Mouse (Mus musculus): ENCODE results near the gene Emx1. TPM values are rescaled to one million over a fixed set of nuclear protein-coding genes. Genes with fewer than 3 reads are reported as not detected.
A peak's percentile ranks its signal among the peaks of the same experiment; 100 is the strongest.
"Not testable (repeated sequence)": the region's sequence is repeated elsewhere in the genome, so short reads cannot be mapped to it uniquely, and the experiment has no call there.

The Emx1 gene
- polyA plus RNA-seq, 1 experiment from 2014 or later: 1.4 TPM

DNA sequence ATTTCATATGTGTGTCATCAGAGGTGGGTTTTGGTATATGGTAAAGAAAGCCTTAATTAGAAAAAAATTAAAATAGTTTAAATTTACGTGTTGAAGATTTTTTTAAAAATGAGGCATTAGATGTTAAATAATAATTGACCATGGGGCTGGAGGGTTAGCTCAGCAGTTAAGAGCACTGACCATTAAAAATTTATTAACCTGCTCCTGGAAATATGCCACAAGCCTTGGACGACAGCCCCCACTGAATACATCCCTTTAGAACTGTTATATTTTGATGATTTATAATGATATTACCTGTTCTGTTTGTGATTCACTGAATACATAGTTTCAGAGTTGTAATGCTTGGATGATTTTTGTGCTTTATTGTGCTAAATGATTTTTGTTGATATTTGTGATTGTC is 30.7 kb upstream of the Emx1 start:
- not testable (repeated sequence) for H3K9me3 ChIP-seq (ENCODE audit: control insufficient read depth, low read length); H3K27me3 ChIP-seq (ENCODE audit: control insufficient read depth, insufficient read depth, low read length); H3K9ac ChIP-seq (ENCODE audit: low read length); H3K4me1 ChIP-seq (ENCODE audit: control insufficient read depth, insufficient read depth, low read length); H3K36me3 ChIP-seq (ENCODE audit: control insufficient read depth, insufficient read depth, low read length); DNase-seq (ENCODE audit: low spot score); ATAC-seq (ENCODE audit: insufficient number of reproducible peaks, low FRiP score, low TSS enrichment, low read depth); H3K4me2 ChIP-seq (ENCODE audit: low read depth, severe bottlenecking); H3K27ac ChIP-seq (replicated peaks; ENCODE audit: low read depth, low read length); H3K4me3 ChIP-seq (ENCODE audit: low read depth, low read length)
- WGBS: 77% methylated on average over 2 of the region's 2 CpGs

DNA sequence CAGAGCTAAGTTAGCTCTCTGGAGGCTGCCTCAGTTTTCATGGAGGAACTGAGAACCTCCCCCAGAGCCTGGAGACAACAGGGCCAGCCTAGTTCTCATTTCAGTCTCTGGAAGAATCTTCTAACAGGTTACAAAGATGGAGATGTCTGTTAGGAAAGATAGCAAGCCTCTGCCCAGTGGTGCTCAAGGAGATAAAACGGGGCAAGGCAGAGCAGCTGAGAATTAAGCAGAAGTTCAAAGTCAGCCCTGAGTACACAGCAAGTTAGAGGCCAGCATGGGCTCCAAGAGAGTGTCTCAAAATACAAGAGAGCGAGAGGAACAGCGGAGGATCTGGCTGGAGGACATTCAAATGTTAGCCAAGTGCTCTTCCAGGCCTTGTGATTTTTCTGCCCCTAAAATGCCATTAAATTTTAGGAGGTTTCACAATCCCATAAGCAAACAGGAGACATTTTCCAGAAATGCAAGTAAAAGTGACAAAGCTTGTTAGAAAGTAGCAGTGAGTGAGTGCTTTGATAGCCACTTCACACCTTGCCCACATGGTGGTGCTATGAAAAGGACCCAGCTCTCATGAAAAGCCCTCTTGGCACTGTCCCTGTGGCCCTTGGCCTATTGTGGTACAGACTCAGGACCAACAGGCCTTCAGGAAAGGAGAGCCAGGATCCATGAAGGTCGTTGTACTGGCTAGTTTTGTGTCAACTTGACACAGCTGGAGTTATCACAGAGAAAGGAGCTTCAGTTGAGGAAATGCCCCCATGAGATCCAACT is 29.0 kb upstream of the Emx1 start:
- ATAC-seq (ENCODE audit: insufficient number of reproducible peaks, low FRiP score, low TSS enrichment, low read depth); H3K4me3 ChIP-seq (ENCODE audit: low read depth, low read length); H3K27ac ChIP-seq (replicated peaks; ENCODE audit: low read depth, low read length); DNase-seq (ENCODE audit: low spot score); H3K9me3 ChIP-seq (ENCODE audit: control insufficient read depth, low read length); H3K27me3 ChIP-seq (ENCODE audit: control insufficient read depth, insufficient read depth, low read length); H3K9ac ChIP-seq (ENCODE audit: low read length); H3K4me2 ChIP-seq (ENCODE audit: low read depth, severe bottlenecking); H3K36me3 ChIP-seq (ENCODE audit: control insufficient read depth, insufficient read depth, low read length); H3K4me1 ChIP-seq (ENCODE audit: control insufficient read depth, insufficient read depth, low read length): not testable (repeated sequence)
- 72% methylated on average over 4 of the region's 4 CpGs for WGBS

DNA sequence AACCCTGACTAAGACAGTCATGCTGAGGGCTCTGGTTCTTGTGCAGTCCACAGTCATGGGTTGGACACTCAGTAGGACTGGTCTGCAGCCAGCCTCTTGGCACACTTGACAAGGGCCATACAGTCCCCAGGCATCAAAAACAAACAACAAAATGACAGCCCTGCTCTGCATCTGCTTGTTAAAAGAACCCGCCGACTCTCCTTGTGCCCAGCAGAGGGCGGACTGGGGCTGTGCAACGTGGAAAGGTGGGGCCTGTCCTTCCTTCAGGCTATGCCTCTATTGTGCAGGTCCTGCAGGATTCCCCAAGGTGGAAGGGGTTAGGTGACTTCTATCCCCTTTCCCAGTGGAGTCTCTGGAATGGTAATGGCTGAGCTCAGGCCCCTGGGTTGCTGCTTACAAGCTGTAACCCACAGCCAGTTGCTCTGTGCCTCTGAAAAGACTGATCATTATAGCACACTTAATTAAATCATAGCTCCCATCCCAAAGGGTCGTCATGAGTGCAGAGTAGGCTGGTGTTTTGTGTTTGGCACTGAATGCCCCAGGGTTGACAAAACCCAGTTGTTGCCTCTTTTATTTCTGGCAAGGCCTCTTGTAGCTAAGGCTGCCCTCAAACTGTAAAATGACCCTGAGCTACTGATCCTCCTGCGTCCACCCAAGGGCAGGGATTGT is 28.0 kb upstream of the Emx1 start:
- H3K9ac ChIP-seq (ENCODE audit: low read length); H3K36me3 ChIP-seq (ENCODE audit: control insufficient read depth, insufficient read depth, low read length); H3K4me1 ChIP-seq (ENCODE audit: control insufficient read depth, insufficient read depth, low read length); H3K27me3 ChIP-seq (ENCODE audit: control insufficient read depth, insufficient read depth, low read length); H3K4me2 ChIP-seq (ENCODE audit: low read depth, severe bottlenecking); H3K9me3 ChIP-seq (ENCODE audit: control insufficient read depth, low read length); H3K27ac ChIP-seq (replicated peaks; ENCODE audit: low read depth, low read length); H3K4me3 ChIP-seq (ENCODE audit: low read depth, low read length); ATAC-seq (ENCODE audit: insufficient number of reproducible peaks, low FRiP score, low TSS enrichment, low read depth): not testable (repeated sequence)
- WGBS: 26% methylated on average over 6 of the region's 6 CpGs
- DNase-seq (ENCODE audit: low spot score): peak; percentile 71

DNA sequence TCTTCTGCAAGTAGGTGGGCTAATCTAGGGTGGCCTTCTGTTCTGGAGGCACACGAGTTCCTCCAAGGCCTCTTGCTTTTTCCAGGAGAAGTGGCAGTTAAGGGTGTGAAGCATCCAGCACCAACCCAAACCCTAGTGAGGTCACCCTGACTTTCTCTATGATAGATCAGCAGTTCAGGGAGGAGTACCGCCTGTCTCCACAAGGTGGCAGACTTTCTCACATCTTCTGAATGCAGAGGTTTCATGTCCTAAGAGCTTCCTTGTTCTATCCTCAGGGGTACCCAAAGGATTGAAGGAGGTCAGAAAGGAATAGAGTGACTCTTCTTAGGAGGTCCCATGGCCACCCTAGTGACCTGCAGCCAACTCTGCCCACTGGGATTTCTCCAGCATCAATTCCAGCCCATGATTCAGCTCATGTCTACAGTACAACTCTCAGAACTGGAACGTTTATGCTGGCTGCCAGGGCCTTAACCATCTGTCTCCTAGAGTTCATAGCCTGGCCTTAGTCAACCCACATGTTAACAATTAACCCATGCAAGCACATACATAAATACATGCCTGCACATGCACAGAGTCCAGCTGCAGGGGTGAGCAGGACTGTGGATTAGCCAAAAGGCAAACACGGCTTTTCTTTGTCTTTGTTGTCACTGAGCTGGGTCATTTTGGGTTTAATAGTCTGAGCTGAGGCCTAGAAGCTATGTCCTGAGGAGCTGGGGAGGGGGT is 26.9 kb upstream of the Emx1 start:
- DNase-seq (ENCODE audit: low spot score) (peak; percentile 86), ATAC-seq (ENCODE audit: insufficient number of reproducible peaks, low FRiP score, low TSS enrichment, low read depth) (no peak; the same call in 1 of the 2 replicates)
- Histone ChIP-seq H3K27ac (replicated peaks; ENCODE audit: low read depth, low read length) (no peak overlapping the region), H3K9ac (ENCODE audit: low read length) (no peak overlapping the region), H3K4me1 (ENCODE audit: control insufficient read depth, insufficient read depth, low read length) (no peaks in the 10 kb centered on the region; the same call in 1 of the 2 replicates), H3K4me2 (ENCODE audit: low read depth, severe bottlenecking) (no peak overlapping the region), H3K4me3 (ENCODE audit: low read depth, low read length) (no peak overlapping the region), H3K36me3 (ENCODE audit: control insufficient read depth, insufficient read depth, low read length) (no peaks in the 10 kb centered on the region), H3K9me3 (ENCODE audit: control insufficient read depth, low read length) (no peaks in the 10 kb centered on the region), H3K27me3 (ENCODE audit: control insufficient read depth, insufficient read depth, low read length) (no peaks in the 10 kb centered on the region)
- WGBS: 43% methylated on average over 4 of the region's 4 CpGs

DNA sequence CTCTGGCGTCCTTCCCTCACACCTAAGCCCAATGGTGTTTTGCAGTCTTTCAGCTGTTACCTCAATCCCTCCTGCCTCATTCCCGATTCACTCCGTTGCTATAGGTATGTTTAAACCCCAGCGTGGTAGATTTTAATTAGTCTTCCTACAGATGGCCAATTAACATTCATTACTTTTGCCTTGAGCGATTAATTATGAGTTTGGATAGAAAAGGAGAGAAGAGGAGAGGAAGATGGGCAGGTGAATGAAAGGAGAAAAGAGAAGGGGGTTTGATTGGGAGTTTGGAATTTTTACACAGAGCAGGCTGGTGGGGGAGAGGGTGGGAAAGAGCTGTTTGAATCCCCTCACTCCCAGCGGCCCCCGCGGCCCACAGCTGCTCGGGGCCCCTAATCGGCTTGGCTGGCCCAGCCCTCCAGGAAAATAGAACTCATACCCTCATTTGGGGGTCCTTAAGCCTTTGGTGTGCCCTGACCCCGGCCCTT is 21.8 kb upstream of the Emx1 start:
- no peak overlapping the region for H3K4me2 ChIP-seq (ENCODE audit: low read depth, severe bottlenecking)
- no peaks in the 10 kb centered on the region; the same call in 1 of the 2 replicates for H3K4me1 ChIP-seq (ENCODE audit: control insufficient read depth, insufficient read depth, low read length)
- H3K27me3 ChIP-seq (ENCODE audit: control insufficient read depth, insufficient read depth, low read length): no peaks in the 10 kb centered on the region
- DNase-seq (ENCODE audit: low spot score) (no peak), ATAC-seq (ENCODE audit: insufficient number of reproducible peaks, low FRiP score, low TSS enrichment, low read depth) (no peak)
- 44% methylated on average over 11 of the region's 11 CpGs for WGBS
- H3K36me3 ChIP-seq (ENCODE audit: control insufficient read depth, insufficient read depth, low read length): no peaks in the 10 kb centered on the region
- H3K9ac ChIP-seq (ENCODE audit: low read length): no peak overlapping the region
- no peak overlapping the region for H3K4me3 ChIP-seq (ENCODE audit: low read depth, low read length)
- H3K9me3 ChIP-seq (ENCODE audit: control insufficient read depth, low read length): no peaks in the 10 kb centered on the region
- no peak overlapping the region for H3K27ac ChIP-seq (replicated peaks; ENCODE audit: low read depth, low read length)

DNA sequence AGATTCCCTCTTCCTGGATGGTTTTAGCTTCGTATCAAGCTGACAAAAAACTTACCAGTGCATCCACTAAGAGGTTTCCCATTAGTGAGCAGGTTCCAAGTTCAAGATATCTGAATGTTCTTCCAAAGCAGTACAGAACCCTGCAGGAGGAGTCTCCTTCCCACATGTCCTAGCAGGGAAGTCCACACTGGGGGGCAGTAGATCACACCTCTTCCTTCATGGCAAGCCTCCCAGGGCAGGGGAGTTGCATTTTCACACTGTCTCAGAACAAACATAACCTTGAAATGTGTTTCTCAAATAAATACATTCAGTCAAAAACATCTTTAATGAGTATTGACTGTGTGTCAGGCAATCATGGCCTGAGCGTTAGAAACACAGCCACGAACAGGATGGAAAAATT is 7.7 kb upstream of the Emx1 start:
- no peak overlapping the region for H3K4me3 ChIP-seq (ENCODE audit: low read depth, low read length)
- no peaks in the 10 kb centered on the region for H3K9me3 ChIP-seq (ENCODE audit: control insufficient read depth, low read length)
- no peak overlapping the region for H3K9ac ChIP-seq (ENCODE audit: low read length)
- H3K27me3 ChIP-seq (ENCODE audit: control insufficient read depth, insufficient read depth, low read length): peaks cover 8% of the 10 kb centered on the region
- no peak overlapping the region for H3K27ac ChIP-seq (replicated peaks; ENCODE audit: low read depth, low read length)
- H3K36me3 ChIP-seq (ENCODE audit: control insufficient read depth, insufficient read depth, low read length): no peaks in the 10 kb centered on the region
- 73% methylated on average over 3 of the region's 3 CpGs for WGBS
- H3K4me1 ChIP-seq (ENCODE audit: control insufficient read depth, insufficient read depth, low read length): no peaks in the 10 kb centered on the region
- ATAC-seq (ENCODE audit: insufficient number of reproducible peaks, low FRiP score, low TSS enrichment, low read depth) (no peak), DNase-seq (ENCODE audit: low spot score) (no peak)
- no peak overlapping the region for H3K4me2 ChIP-seq (ENCODE audit: low read depth, severe bottlenecking)

DNA sequence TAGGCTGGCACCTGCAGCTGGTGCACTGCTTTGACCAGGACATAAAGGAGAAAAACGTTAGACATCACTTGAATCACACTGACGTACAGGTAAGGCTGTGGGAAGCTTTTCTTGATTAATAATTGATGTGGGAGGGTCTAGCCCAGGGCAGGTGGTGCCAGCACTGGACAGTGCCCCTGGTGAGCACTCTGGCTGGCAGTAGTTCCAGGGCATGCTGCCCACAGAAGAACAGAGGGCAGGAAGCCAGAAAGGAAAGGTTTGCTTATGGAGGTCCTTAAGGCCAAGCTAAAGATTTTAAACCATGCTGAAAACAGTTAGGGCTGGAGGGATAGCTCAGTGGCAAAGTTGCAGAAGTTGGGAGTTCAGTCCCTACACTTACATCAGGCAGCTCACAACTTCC is 7.2 kb upstream of the Emx1 start:
- DNase-seq (ENCODE audit: low spot score) (no peak), ATAC-seq (ENCODE audit: insufficient number of reproducible peaks, low FRiP score, low TSS enrichment, low read depth) (no peak)
- Histone ChIP-seq H3K27ac (replicated peaks; ENCODE audit: low read depth, low read length) (no peak overlapping the region), H3K9ac (ENCODE audit: low read length) (no peak overlapping the region), H3K4me2 (ENCODE audit: low read depth, severe bottlenecking) (no peak overlapping the region), H3K36me3 (ENCODE audit: control insufficient read depth, insufficient read depth, low read length) (no peaks in the 10 kb centered on the region), H3K27me3 (ENCODE audit: control insufficient read depth, insufficient read depth, low read length) (peaks cover 9% of the 10 kb centered on the region), H3K9me3 (ENCODE audit: control insufficient read depth, low read length) (no peaks in the 10 kb centered on the region), H3K4me1 (ENCODE audit: control insufficient read depth, insufficient read depth, low read length) (no peaks in the 10 kb centered on the region), H3K4me3 (ENCODE audit: low read depth, low read length) (no peak overlapping the region)
- 60% methylated on average over 2 of the region's 2 CpGs for WGBS

DNA sequence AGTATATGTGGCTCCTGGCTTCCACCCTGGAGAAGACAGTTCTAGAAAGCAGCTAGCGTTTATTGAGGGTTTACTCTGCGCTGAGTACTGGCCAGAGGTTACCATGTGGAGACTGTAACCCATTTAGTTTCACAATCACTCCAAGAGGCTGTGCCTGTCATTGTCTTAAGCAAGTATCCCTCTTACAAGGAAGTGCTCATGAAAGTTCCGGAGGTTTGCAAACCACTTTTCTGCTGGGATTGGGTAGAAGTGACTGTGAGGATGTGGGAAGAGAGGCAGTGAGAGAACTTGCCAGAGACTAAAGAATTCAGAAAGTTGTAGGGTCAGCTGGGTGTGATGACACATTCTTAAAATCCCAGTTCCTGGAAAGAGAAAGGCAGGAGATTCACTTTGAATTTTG is 3.3 kb upstream of the Emx1 start:
- no peak overlapping the region for H3K9ac ChIP-seq (ENCODE audit: low read length)
- no peak overlapping the region for H3K4me2 ChIP-seq (ENCODE audit: low read depth, severe bottlenecking)
- H3K4me1 ChIP-seq (ENCODE audit: control insufficient read depth, insufficient read depth, low read length): peaks cover 10% of the 10 kb centered on the region
- 54% methylated on average over 3 of the region's 3 CpGs for WGBS
- ATAC-seq (ENCODE audit: insufficient number of reproducible peaks, low FRiP score, low TSS enrichment, low read depth) (no peak), DNase-seq (ENCODE audit: low spot score) (no peak)
- H3K27me3 ChIP-seq (ENCODE audit: control insufficient read depth, insufficient read depth, low read length): peaks cover 45% of the 10 kb centered on the region
- H3K36me3 ChIP-seq (ENCODE audit: control insufficient read depth, insufficient read depth, low read length): no peaks in the 10 kb centered on the region
- H3K9me3 ChIP-seq (ENCODE audit: control insufficient read depth, low read length): no peaks in the 10 kb centered on the region
- H3K27ac ChIP-seq (replicated peaks; ENCODE audit: low read depth, low read length): no peak overlapping the region
- no peak overlapping the region for H3K4me3 ChIP-seq (ENCODE audit: low read depth, low read length)

All from limb, embryonic 11.5 days (tissue).